Mouse (Mus musculus) small intestine, adult 2 months (tissue): Measurements from ENCODE around the gene Sstr5.

Source experiments
- CTCF ChIP-seq: fragments of 200-500 bp; IDR thresholded peaks from 2 replicates; pipeline ENCODE4 v1.5.1; 2012; ENCODE audit warnings: low read depth, mild to moderate bottlenecking, control low read depth, inconsistent platforms, low read length, moderate library complexity, mixed read lengths; ENCODE audit not compliant: insufficient replicate concordance, insufficient read length; ENCODE audit errors: extremely low read depth
- POLR2A ChIP-seq: fragments of 200-500 bp; IDR thresholded peaks from 2 replicates; pipeline ENCODE4 v1.6.1; 2012; ENCODE audit warnings: low read depth, mild to moderate bottlenecking, control low read depth, inconsistent platforms, low read length, moderate library complexity

GRCm38 (mm10) chr17:25445841-25446240, 51.2 kb downstream of the Sstr5 start:
- TF ChIP-seq CTCF, result no peak
- no peak for TF ChIP-seq POLR2A
